Mouse (Mus musculus): Measurements from ENCODE around the gene Ndc1.
"Not testable (repeated sequence)": the region's sequence is repeated elsewhere in the genome, so short reads cannot be mapped to it uniquely, and the experiment has no call there.

Gene Ndc1

GRCm38 (mm10) chr4:107366408-107366807, 1.2 kb upstream of the Ndc1 start:
- not testable (repeated sequence) for DNase-seq

GRCm38 (mm10) chr4:107372304-107372703, 4.7 kb downstream of the Ndc1 start:
- no peak for DNase-seq

- DNase-seq: no peak
Observed at GRCm38 (mm10) chr4:107374677-107375076, 7.1 kb downstream of the Ndc1 start.

- DNase-seq: peak in 1 of 2 experiments; percentile 54
Observed at GRCm38 (mm10) chr4:107378954-107379353, 11.4 kb downstream of the Ndc1 start.

- peak; percentile 25 to 37 for DNase-seq
Observed at GRCm38 (mm10) chr4:107380871-107381270, 13.3 kb downstream of the Ndc1 start.

- no peak for DNase-seq
Observed at GRCm38 (mm10) chr4:107387038-107387437, 19.5 kb downstream of the Ndc1 start.

- DNase-seq: no peak
Observed at GRCm38 (mm10) chr4:107387465-107387864, 19.9 kb downstream of the Ndc1 start.

- no peak for DNase-seq
Observed at GRCm38 (mm10) chr4:107388291-107388690, 20.7 kb downstream of the Ndc1 start.

- DNase-seq: no peak
Observed at GRCm38 (mm10) chr4:107389345-107389744, 21.8 kb downstream of the Ndc1 start.

GRCm38 (mm10) chr4:107393771-107394170, 26.2 kb downstream of the Ndc1 start:
- DNase-seq: no peak

- no peak for DNase-seq
Observed at GRCm38 (mm10) chr4:107420202-107420601, 52.6 kb downstream of the Ndc1 start.

- no peak for DNase-seq
Observed at GRCm38 (mm10) chr4:107421711-107422110, 54.1 kb downstream of the Ndc1 start.

GRCm38 (mm10) chr4:107422176-107422575, 54.6 kb downstream of the Ndc1 start:
- peak; percentile 64 to 71 for DNase-seq

GRCm38 (mm10) chr4:107425616-107426015, 58.0 kb downstream of the Ndc1 start:
- no peak for DNase-seq

GRCm38 (mm10) chr4:107426631-107427030, 59.0 kb downstream of the Ndc1 start:
- no peak for DNase-seq

- DNase-seq: peak; percentile 49 to 51
Observed at GRCm38 (mm10) chr4:107432717-107433116, 65.1 kb downstream of the Ndc1 start.

GRCm38 (mm10) chr4:107433998-107434355, 66.4 kb downstream of the Ndc1 start:
- DNase-seq: no peak

- DNase-seq: peak; percentile 83 to 89
Observed at GRCm38 (mm10) chr4:107434356-107435237, 67.0 kb downstream of the Ndc1 start, which contains the start of gene Glis1. Gene Glis1 (plus strand): TSS chr4:107434591.

- peak in 1 of 2 experiments; percentile 45 for DNase-seq
Observed at GRCm38 (mm10) chr4:107435238-107435946, 67.8 kb downstream of the Ndc1 start.

- DNase-seq: peak in 1 of 2 experiments; percentile 47
Observed at GRCm38 (mm10) chr4:107436476-107436875, 68.9 kb downstream of the Ndc1 start.

GRCm38 (mm10) chr4:107438741-107439140, 71.2 kb downstream of the Ndc1 start:
- no peak for DNase-seq

GRCm38 (mm10) chr4:107440306-107440705, 72.7 kb downstream of the Ndc1 start:
- DNase-seq: peak; percentile 43 to 64

- DNase-seq: peak in 1 of 2 experiments; percentile 43
Observed at GRCm38 (mm10) chr4:107442288-107442687, 74.7 kb downstream of the Ndc1 start.
